In the genomic region with DNA sequence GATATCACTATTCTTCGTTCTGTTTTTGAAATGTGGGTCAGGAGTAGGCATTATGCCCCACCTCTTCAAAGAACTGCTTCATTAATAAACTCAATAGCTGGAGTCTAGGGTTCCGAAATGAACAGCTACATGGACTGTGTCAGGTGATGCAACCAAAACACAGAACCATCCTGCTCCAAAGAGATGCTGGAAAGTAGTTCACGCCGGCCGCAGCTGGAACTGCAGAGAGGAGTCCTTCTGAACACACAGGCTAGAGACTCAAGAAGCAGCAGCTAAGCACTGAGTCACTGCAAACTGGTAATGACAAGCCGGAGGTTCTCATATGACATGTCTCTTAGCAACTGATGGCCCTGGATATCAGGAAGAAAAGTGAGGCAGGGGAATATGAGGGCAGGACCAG, we compare ENCODE assay signal across 15 mouse cellular contexts. TPM values are rescaled to one million over a fixed set of nuclear protein-coding genes. Genes with fewer than 3 reads are reported as not detected.
DNase-seq lines count a peak whose midpoint lies in the region; ATAC-seq and TF ChIP-seq lines count a peak whose summit lies in the region.
"Had no signal": no experiment of that assay in that cellular context is flagged by ENCODE, and none has a peak within 500 bp of the region (broad histone marks: within the 10 kb centered on the region; RNA-seq: fewer than 3 reads in every experiment).

No protein-coding gene starts in this region.

- 74% methylated on average over 6 of the region's 6 CpGs for WGBS in heart, embryonic 10.5 days
- 56% methylated on average over 6 of the region's 6 CpGs for WGBS in embryonic facial prominence, embryonic 13.5 days

- H3K27ac ChIP-seq in heart, embryonic 10.5 days: peak overlapping the region; percentile 13; the same call in 1 of the 2 replicates
- peak overlapping the region; percentile 76 for H3K27ac ChIP-seq in left cerebral cortex, adult 2 months
- H3K27ac ChIP-seq in embryonic facial prominence, embryonic 13.5 days: peak overlapping the region; percentile 33; the same call in 1 of the 2 replicates
- H3K27ac ChIP-seq: hindbrain, embryonic 15.5 days had no signal

- no peaks in the 10 kb centered on the region for H3K9me3 ChIP-seq in heart, embryonic 10.5 days
- H3K9me3 ChIP-seq in embryonic facial prominence, embryonic 13.5 days: no peaks in the 10 kb centered on the region
- H3K9me3 ChIP-seq: hindbrain, embryonic 15.5 days had no signal

- H3K9ac ChIP-seq in embryonic facial prominence, embryonic 13.5 days: no peak overlapping the region
- H3K9ac ChIP-seq: hindbrain, embryonic 15.5 days had no signal

- H3K36me3 ChIP-seq in heart, embryonic 10.5 days: no peaks in the 10 kb centered on the region
- no peaks in the 10 kb centered on the region for H3K36me3 ChIP-seq in embryonic facial prominence, embryonic 13.5 days
- H3K36me3 ChIP-seq: hindbrain, embryonic 15.5 days had no signal

- H3K4me2 ChIP-seq in embryonic facial prominence, embryonic 13.5 days: peak overlapping the region; percentile 20; the same call in 1 of the 2 replicates
- H3K4me2 ChIP-seq: hindbrain, embryonic 15.5 days had no signal

- H3K4me3 ChIP-seq in heart, embryonic 10.5 days: no peak overlapping the region
- H3K4me3 ChIP-seq in left cerebral cortex, adult 2 months: peak overlapping the region; percentile 6
- H3K4me3 ChIP-seq in embryonic facial prominence, embryonic 13.5 days: no peak overlapping the region
- H3K4me3 ChIP-seq: hindbrain, embryonic 15.5 days had no signal

- ATAC-seq in embryonic facial prominence, embryonic 13.5 days (ENCODE audit: insufficient number of reproducible peaks, insufficient read depth, low FRiP score, low TSS enrichment, low read depth): no peak
- ATAC-seq: midbrain, embryonic 16.5 days had no signal

- no peaks in the 10 kb centered on the region for H3K27me3 ChIP-seq in heart, embryonic 10.5 days (ENCODE audit: insufficient read depth, poor library complexity, severe bottlenecking)
- no peaks in the 10 kb centered on the region; the same call in 1 of the 2 replicates for H3K27me3 ChIP-seq in embryonic facial prominence, embryonic 13.5 days
- H3K27me3 ChIP-seq: CH12.LX; hindbrain, embryonic 15.5 days had no signal

- peak; percentile 29 for TF ChIP-seq CTCF in left cerebral cortex, adult 2 months (IDR thresholded peaks at IDR 0.05)

- peaks cover 80% of the 10 kb centered on the region for H3K4me1 ChIP-seq in heart, embryonic 10.5 days
- peaks cover 64% of the 10 kb centered on the region for H3K4me1 ChIP-seq in embryonic facial prominence, embryonic 13.5 days

- no peak for DNase-seq in heart, embryonic 10.5 days (ENCODE audit: low spot score)
- DNase-seq in heart, postnatal 14 days: no peak
- peak; percentile 32 to 47 for DNase-seq in left cerebral cortex, adult 2 months (ENCODE audit: extremely low spot score in 1 of 2, low spot score in 2 of 2)
- no peak for DNase-seq in left cerebral cortex, adult 11 months (ENCODE audit: low spot score)
- peak; percentile 48 for DNase-seq in right cerebral cortex, adult 2 months (ENCODE audit: low spot score in 2 of 2)
- no peak for DNase-seq in ovary, postnatal 10 days (ENCODE audit: low spot score)
- DNase-seq in B cell, adult 2 months: no peak
- DNase-seq: gastrocnemius, postnatal 10 days; kidney, postnatal 25 days; thymus, postnatal 36 days had no signal

- intact Hi-C loops in heart, postnatal 14 days (cut with DNase I): no loop called here
- intact Hi-C loops in left cerebral cortex, adult 2 months (cut with DNase I): loop anchor here (2.0 to 5.0 kb wide), 2 partner anchors 57 to 84 kb away; a partner anchor contains a TSS

RNA-seq across cellular contexts. Expression of a gene that starts 57.5 kb away (rescaled TPM):
- 10.0 and 10.5 TPM in 2 replicates for polyA plus RNA-seq in heart, embryonic 10.5 days (2016; fragmentation: Nextera tagmentation; extraction: Ambion mirVana)
- 10 to 100 TPM; 19.1 to 19.5 TPM for total RNA-seq in heart, postnatal 14 days (2021)
- total RNA-seq in left cerebral cortex, adult 2 months (2021): 10 to 100 TPM; 87.5 to 94.2 TPM
- 13.1 and 14.8 TPM in 2 replicates for polyA plus RNA-seq in embryonic facial prominence, embryonic 13.5 days (2015; fragmentation: Nextera tagmentation; extraction: Ambion mirVana)
- total RNA-seq: CH12.LX; neutrophil, adult 5-6 weeks had no signal

Comparison
In these comparisons a context has a peak if more than half of its experiments do, and no peak if none do; other contexts are left out.
1. DNase-seq: peak in left cerebral cortex, adult 2 months (2 of 2) and right cerebral cortex, adult 2 months (2 of 2); none in heart, embryonic 10.5 days (single experiment), heart, postnatal 14 days (0 of 2), left cerebral cortex, adult 11 months (single experiment), ovary, postnatal 10 days (single experiment) and B cell, adult 2 months (0 of 2).
2. H3K27ac ChIP-seq: peak in every context shown above with its lines; median percentile 76 in left cerebral cortex, adult 2 months; 33 in embryonic facial prominence, embryonic 13.5 days; 13 in heart, embryonic 10.5 days.
3. RNA of a gene that starts 57.5 kb away (total RNA-seq): 87.5 to 94.2 TPM in left cerebral cortex, adult 2 months; 19.1 to 19.5 TPM in heart, postnatal 14 days; every median in the first group is over 4 times any median in the second.